Mouse (Mus musculus): ENCODE results near the gene L2hgdh. TPM values are rescaled to one million over a fixed set of nuclear protein-coding genes. Genes with fewer than 3 reads are reported as not detected.

L2hgdh gene
- polyA plus RNA-seq, 1 experiment, result 17.8 TPM

DNA sequence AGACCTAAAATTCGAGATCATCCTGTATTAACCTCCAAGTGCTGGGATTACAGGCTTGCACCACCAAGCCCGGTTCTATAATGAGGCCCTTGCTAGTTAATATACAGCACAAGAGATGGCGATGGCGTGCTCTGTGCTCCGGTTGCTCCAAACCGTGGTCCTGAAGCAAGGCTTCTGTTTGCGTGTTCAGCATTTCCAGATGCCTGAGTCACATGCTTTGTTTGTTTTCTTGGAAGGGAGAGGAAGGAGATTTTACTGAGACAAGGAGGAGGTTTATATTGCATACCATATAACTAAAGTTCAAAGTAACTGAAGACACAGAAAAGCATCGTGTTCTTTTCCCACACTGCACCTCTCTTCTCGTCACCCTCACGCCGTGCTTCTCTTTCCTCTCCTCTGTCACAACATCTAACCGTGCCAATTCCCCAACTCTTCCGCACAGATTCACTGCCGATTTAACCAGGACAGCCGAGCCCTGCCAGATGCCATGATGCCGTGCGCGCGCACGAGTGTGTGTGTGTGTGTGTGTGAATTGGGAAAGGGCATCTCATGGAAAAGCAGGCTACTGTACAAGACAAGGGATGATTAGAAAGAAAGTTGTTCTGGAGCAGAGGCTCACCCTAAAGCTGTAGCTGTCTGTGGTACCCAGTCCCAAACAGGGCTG is 36.2 kb upstream of the L2hgdh start:
- Histone ChIP-seq H3K4me3 (ENCODE audit: low read depth, low read length) (no peak overlapping the region), H3K36me3 (ENCODE audit: control insufficient read depth, insufficient read depth, low read length) (no peaks in the 10 kb centered on the region), H3K4me1 (ENCODE audit: control insufficient read depth, insufficient read depth, insufficient read length, low read length) (peaks cover 6% of the 10 kb centered on the region; the same call in 1 of the 2 replicates), H3K27ac (ENCODE audit: insufficient read depth, low read depth, low read length) (0 out of 2 replicates have a peak overlapping the region, but pooled peaks have one; percentile 15), H3K27me3 (ENCODE audit: control insufficient read depth, insufficient read depth, low read length) (no peaks in the 10 kb centered on the region)
- WGBS, result 59% methylated on average over 20 of the region's 20 CpGs
- TF ChIP-seq POLR2A (IDR thresholded peaks at IDR 0.05; ENCODE audit: low read depth, low read length) (no peak), CTCF (IDR thresholded peaks at IDR 0.05; ENCODE audit: extremely low read depth, insufficient read length, insufficient replicate concordance, low read depth, low read length) (no peak)

GRCm38 (mm10) chr12:69760014-69760413 is 35.3 kb upstream of the L2hgdh start:
- Histone ChIP-seq H3K27ac (ENCODE audit: insufficient read depth, low read depth, low read length) (no peak overlapping the region), H3K4me1 (ENCODE audit: control insufficient read depth, insufficient read depth, insufficient read length, low read length) (peaks cover 3% of the 10 kb centered on the region; the same call in 1 of the 2 replicates), H3K4me3 (ENCODE audit: low read depth, low read length) (no peak overlapping the region), H3K36me3 (ENCODE audit: control insufficient read depth, insufficient read depth, low read length) (no peaks in the 10 kb centered on the region), H3K27me3 (ENCODE audit: control insufficient read depth, insufficient read depth, low read length) (no peaks in the 10 kb centered on the region)
- TF ChIP-seq POLR2A (IDR thresholded peaks at IDR 0.05; ENCODE audit: low read depth, low read length) (no peak), CTCF (IDR thresholded peaks at IDR 0.05; ENCODE audit: extremely low read depth, insufficient read length, insufficient replicate concordance, low read depth, low read length) (no peak)
- WGBS, result 37% methylated on average over 6 of the region's 6 CpGs

GRCm38 (mm10) chr12:69759267-69759885 is 34.7 kb upstream of the L2hgdh start:
- Histone ChIP-seq H3K27ac (ENCODE audit: insufficient read depth, low read depth, low read length) (peak overlapping the region; percentile 50), H3K27me3 (ENCODE audit: control insufficient read depth, insufficient read depth, low read length) (no peaks in the 10 kb centered on the region), H3K4me3 (ENCODE audit: low read depth, low read length) (no peak overlapping the region), H3K4me1 (ENCODE audit: control insufficient read depth, insufficient read depth, insufficient read length, low read length) (peaks cover 3% of the 10 kb centered on the region; the same call in 1 of the 2 replicates), H3K36me3 (ENCODE audit: control insufficient read depth, insufficient read depth, low read length) (no peaks in the 10 kb centered on the region)
- no peak for TF ChIP-seq CTCF (IDR thresholded peaks at IDR 0.05; ENCODE audit: extremely low read depth, insufficient read length, insufficient replicate concordance, low read depth, low read length)
- TF ChIP-seq POLR2A (IDR thresholded peaks at IDR 0.05; ENCODE audit: low read depth, low read length), result no peak
- 28% methylated on average over 7 of the region's 7 CpGs for WGBS

- no peaks in the 10 kb centered on the region for H3K36me3 ChIP-seq (ENCODE audit: control insufficient read depth, insufficient read depth, low read length)
- WGBS, result 16% methylated on average over 22 of the region's 22 CpGs
- no peaks in the 10 kb centered on the region for H3K27me3 ChIP-seq (ENCODE audit: control insufficient read depth, insufficient read depth, low read length)
- peaks cover 3% of the 10 kb centered on the region; the same call in 1 of the 2 replicates for H3K4me1 ChIP-seq (ENCODE audit: control insufficient read depth, insufficient read depth, insufficient read length, low read length)
- H3K4me3 ChIP-seq (ENCODE audit: low read depth, low read length), result peak overlapping the region; percentile 23; the same call in 1 of the 2 replicates
- TF ChIP-seq POLR2A (IDR thresholded peaks at IDR 0.05; ENCODE audit: low read depth, low read length) (no peak), CTCF (IDR thresholded peaks at IDR 0.05; ENCODE audit: extremely low read depth, insufficient read length, insufficient replicate concordance, low read depth, low read length) (no peak)
- peak overlapping the region; percentile 50 for H3K27ac ChIP-seq (ENCODE audit: insufficient read depth, low read depth, low read length)
Observed at GRCm38 (mm10) chr12:69758221-69759185, 33.8 kb upstream of the L2hgdh start.

DNA sequence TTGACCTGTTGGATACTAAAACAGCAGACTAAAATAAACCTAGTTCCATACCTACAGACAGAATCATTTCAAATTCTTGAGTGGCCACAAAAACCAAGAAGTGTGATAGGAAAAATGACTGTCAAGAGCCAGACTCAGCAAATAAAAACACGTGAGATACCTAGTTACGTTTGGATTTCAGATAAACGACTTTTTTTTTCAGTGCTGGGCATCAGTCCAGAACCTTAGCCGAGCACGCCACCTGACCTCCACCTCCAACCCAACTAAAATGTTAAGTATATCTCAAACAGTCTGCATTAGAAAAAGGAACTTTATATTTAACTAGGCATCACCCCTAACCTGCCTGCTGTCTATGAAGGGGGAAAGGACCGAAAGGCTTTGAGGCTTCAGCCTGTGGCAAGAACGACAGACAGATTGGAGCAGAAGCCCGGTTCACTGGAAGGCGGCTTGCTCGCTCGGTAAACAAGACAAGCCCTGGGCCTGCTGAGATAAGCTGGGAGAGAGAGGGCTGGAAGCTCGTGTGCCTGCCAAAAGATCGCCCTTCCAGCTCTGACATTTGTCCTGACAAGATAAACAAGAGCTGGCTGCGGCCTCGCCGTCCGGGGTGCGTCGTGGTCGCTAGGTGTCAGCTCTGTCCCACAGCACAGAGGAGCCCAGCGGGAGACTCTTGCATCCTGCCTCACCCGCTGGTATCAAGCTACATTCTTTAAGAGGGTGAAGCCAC is 32.9 kb upstream of the L2hgdh start:
- 4% methylated on average over 22 of the region's 22 CpGs for WGBS
- no peaks in the 10 kb centered on the region for H3K36me3 ChIP-seq (ENCODE audit: control insufficient read depth, insufficient read depth, low read length)
- H3K27ac ChIP-seq (ENCODE audit: insufficient read depth, low read depth, low read length), result peak overlapping the region; percentile 7; the same call in 1 of the 2 replicates
- TF ChIP-seq CTCF (IDR thresholded peaks at IDR 0.05; ENCODE audit: extremely low read depth, insufficient read length, insufficient replicate concordance, low read depth, low read length) (peak; percentile 79), POLR2A (IDR thresholded peaks at IDR 0.05; ENCODE audit: low read depth, low read length) (no peak)
- H3K4me3 ChIP-seq (ENCODE audit: low read depth, low read length), result peak overlapping the region; percentile 21
- no peaks in the 10 kb centered on the region for H3K27me3 ChIP-seq (ENCODE audit: control insufficient read depth, insufficient read depth, low read length)
- H3K4me1 ChIP-seq (ENCODE audit: control insufficient read depth, insufficient read depth, insufficient read length, low read length), result peaks cover 3% of the 10 kb centered on the region; the same call in 1 of the 2 replicates

DNA sequence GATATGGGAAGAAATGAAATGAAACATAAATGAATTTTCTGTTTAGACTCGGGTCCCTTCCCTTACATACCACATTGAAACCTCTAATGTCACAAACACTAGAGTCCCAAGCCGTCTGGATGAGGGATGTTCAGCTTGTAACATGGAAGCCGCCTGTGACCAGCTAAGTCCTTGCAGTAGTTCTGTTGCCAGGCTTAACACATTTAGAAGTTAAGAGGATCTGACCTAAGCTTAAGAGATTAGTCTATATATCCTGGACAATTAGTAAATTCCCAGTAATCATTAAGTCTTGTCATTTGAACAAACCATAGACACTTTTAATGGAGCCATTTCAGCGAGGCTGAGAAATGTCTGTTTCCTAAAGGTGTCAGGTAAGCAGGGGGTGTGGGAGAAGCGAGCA is 31.3 kb upstream of the L2hgdh start:
- Histone ChIP-seq H3K27ac (ENCODE audit: insufficient read depth, low read depth, low read length) (no peak overlapping the region), H3K27me3 (ENCODE audit: control insufficient read depth, insufficient read depth, low read length) (no peaks in the 10 kb centered on the region), H3K4me3 (ENCODE audit: low read depth, low read length) (no peak overlapping the region), H3K4me1 (ENCODE audit: control insufficient read depth, insufficient read depth, insufficient read length, low read length) (peaks cover 3% of the 10 kb centered on the region; the same call in 1 of the 2 replicates), H3K36me3 (ENCODE audit: control insufficient read depth, insufficient read depth, low read length) (no peaks in the 10 kb centered on the region)
- TF ChIP-seq POLR2A (IDR thresholded peaks at IDR 0.05; ENCODE audit: low read depth, low read length), result no peak
- TF ChIP-seq CTCF (IDR thresholded peaks at IDR 0.05; ENCODE audit: extremely low read depth, insufficient read length, insufficient replicate concordance, low read depth, low read length), result no peak
- 79% methylated on average over 5 of the region's 5 CpGs for WGBS
